Mouse (Mus musculus) thymus, adult 2 months (tissue): ENCODE measurements at regions not wholly inside any gene's neighbourhood (a gene's known extent, or its start where the extent isn't known, plus 50 kb on each side); places are given as distances from the start of the nearest gene placed in this dataset.

ENCODE experiments used
- CTCF ChIP-seq: fragments of 200-500 bp; IDR thresholded peaks from 2 replicates; pipeline ENCODE4 v1.5.1; 2012; ENCODE audit warnings: mild to moderate bottlenecking, control low read depth, low read length, moderate library complexity, borderline replicate concordance; ENCODE audit not compliant: control insufficient read depth, poor library complexity, insufficient read depth; ENCODE audit errors: extremely low read depth
- POLR2A ChIP-seq: fragments of 200-500 bp; IDR thresholded peaks from 2 replicates; pipeline ENCODE4 v1.6.1; 2012; ENCODE audit warnings: mild to moderate bottlenecking, low read length, control low read depth, moderate library complexity; ENCODE audit not compliant: control insufficient read depth, poor library complexity, insufficient read depth; ENCODE audit errors: extremely low read depth

DNA sequence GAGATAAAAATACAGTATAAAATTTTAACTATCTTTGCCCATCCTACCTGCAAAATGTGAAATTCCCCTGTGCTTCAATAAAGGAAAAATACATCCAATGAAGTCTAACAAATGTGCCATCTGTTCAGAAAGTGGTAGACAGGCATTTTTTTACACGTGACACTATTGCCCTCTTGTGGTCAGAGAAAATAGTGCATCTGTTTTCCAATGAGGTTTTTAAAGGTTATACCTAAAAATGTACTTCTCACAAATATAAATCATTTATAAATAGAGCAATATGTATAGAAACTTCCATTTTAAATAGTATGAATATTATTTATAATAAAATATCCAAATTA is 93.5 kb downstream of the Mat2b start:
- TF ChIP-seq POLR2A (no peak), CTCF (no peak)
